Mouse (Mus musculus) heart, postnatal 10 days (tissue): ENCODE data around the gene Cyld. TPM values are rescaled to one million over a fixed set of nuclear protein-coding genes. Genes with fewer than 3 reads are reported as not detected.
"Not testable (repeated sequence)": the region's sequence is repeated elsewhere in the genome, so short reads cannot be mapped to it uniquely, and the experiment has no call there.

ENCODE experiments used
- DNase-seq, 2 experiments: peaks; one replicate each; pipeline ENCODE4 v3.0.0; 2021
- intact Hi-C: fragments of 180-260 bp; cut with DNase I; formaldehyde crosslinking; loops from one replicate; pipeline ENCODE4 v1.15.1; 2025
- total RNA-seq, 2 experiments: library from RNA; stranded (reverse); gene quantifications; 2 replicates each; pipeline ENCODE4 v1.2.3; 2021

Cyld gene
- 10 to 100 TPM; 19.8 to 22.0 TPM for total RNA-seq

- DNase-seq: peak; percentile 99
- intact Hi-C loops: loop anchor here (5.0 kb wide), 2 partner anchors 50 to 335 kb away; partner anchors contain the start of genes Brd7 and Nod2
These were observed at the start of gene Cyld for GRCm38 (mm10) chr8:88696721-88697641. Cyld (plus strand) TSS chr8:88697028.

- DNase-seq: no peak
- intact Hi-C loops: loop anchor here (5.0 kb wide), 1 partner anchor 49 kb away; the partner anchor contains the start of gene Cyld
These were observed 48.5 kb upstream of the Cyld start for GRCm38 (mm10) chr8:88648322-88648721.

DNA sequence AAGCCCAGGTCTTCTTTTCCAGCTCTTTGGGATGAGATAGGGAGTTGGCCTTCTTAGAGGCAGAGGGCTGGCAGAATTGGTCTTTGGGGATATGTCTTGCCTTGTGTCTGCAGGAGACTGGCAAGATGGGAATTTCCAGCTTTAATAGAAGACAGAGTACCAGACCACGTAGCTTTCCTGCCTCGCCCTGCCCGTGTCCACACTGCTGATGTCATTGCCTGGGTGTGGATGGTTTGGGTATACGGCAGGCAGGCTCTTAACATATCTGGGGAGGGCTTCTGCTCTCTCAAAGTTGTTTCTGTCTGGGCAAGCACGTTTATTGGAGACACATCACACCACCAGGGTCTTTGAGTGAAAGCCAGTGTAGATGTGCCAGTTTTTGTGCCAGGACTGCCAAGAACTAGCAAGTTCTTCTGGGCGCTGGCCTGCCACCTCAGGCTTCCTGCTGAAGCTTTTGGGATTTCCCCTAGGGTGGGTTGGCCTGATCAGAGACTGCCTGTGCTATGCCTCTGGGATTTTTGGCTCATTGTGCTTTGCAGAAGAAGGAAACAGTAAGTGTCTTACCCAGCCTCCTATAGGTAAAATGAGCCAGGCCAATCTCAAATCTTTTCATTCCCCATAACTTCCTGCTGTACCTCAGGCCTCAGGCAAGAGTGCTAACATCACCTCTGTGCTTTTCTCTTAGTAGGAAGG is 46.7 kb upstream of the Cyld start:
- intact Hi-C loops: no loop called here
- no peak for DNase-seq

DNA sequence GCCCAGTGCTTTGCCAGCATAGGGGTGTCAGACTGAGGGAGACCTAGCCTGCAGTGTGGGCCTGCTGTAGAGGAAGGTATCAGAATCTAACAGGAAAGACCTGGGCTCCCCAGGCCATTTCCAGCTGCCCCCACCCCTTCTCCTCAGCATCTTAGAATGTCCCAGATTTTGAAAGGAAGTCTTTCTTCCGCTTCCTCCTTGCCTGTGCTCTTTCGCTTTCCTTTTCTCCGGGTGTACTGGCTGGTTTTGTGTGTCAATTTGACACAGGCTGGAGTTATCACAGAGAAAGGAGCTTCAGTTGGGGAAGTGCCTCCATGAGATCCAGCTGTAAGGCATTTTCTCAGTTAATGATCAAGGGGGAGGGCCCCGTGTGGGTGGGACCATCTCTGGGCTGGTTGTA is 45.7 kb upstream of the Cyld start:
- intact Hi-C loops, DNase-seq: not testable (repeated sequence)

- intact Hi-C loops: no loop called here
These were observed 41.5 kb upstream of the Cyld start for GRCm38 (mm10) chr8:88655334-88655733.

GRCm38 (mm10) chr8:88659873-88660272 is 37.0 kb upstream of the Cyld start:
- intact Hi-C loops: no loop called here
- DNase-seq: no peak

More at GRCm38 (mm10) chr8:88655334-88655733, 41.5 kb upstream of the Cyld start:
- no peak for DNase-seq

GRCm38 (mm10) chr8:88662401-88662821 is 34.4 kb upstream of the Cyld start:
- DNase-seq: no peak
- intact Hi-C loops: no loop called here

- no peak for DNase-seq
- intact Hi-C loops: no loop called here
These were observed 32.7 kb upstream of the Cyld start for GRCm38 (mm10) chr8:88664121-88664520.

GRCm38 (mm10) chr8:88664947-88665346 is 31.9 kb upstream of the Cyld start:
- intact Hi-C loops: no loop called here
- DNase-seq: no peak

DNA sequence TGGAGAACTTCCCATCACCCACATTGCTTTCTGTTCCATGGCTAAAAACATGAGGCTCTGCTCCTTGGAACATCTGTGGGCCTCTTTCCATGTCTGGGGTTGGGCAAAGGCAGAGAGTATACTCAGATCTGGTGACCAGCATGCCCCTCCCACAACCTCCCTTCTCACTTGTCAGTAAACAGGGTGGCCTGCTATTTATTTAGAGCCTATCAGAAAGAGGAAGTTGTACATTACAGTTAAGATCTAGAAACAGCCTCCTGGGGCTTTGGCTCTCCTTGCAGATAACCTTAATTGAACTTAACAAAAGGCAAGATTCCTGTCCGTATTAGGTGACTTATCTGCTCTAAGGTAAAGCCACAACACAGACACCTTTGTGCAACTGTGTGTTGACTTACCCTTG is 30.4 kb upstream of the Cyld start:
- DNase-seq: peak in 1 of 2 experiments; percentile 28
- intact Hi-C loops: no loop called here

DNA sequence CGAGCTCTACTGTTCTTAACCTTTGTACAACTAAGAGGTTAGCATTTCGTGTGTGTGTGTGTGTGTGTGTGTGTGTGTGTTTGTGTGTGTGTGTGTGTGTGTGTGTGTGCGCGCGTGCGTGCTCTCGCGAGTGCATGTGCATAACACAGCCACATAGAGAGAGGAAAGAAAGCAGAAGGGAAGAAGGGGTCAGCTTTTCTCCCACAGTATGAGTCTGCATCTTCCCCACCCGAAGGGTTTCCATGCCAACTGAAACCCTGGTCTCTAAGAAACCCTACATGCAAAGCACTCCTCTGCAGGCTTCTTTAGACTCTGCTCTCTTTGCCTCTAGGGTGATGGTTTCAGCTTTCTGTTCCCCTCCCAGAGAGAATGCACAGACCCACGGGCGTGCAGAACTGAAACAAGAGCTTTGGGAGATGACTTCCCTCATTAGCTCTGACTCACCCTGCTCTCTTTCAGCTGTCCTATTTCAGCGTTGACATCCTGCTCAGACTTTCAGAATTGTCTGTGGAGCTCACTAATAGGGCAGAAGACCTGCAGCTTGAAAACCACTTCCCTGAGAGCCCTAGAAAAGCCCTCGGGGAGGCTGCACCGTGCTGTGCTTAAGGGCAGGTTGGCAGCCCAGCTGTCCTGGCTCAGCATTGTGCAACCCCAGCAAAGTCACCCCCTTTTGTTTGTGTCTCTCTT is 28.3 kb upstream of the Cyld start:
- intact Hi-C loops: no loop called here
- DNase-seq: peak in 1 of 2 experiments; percentile 30

DNA sequence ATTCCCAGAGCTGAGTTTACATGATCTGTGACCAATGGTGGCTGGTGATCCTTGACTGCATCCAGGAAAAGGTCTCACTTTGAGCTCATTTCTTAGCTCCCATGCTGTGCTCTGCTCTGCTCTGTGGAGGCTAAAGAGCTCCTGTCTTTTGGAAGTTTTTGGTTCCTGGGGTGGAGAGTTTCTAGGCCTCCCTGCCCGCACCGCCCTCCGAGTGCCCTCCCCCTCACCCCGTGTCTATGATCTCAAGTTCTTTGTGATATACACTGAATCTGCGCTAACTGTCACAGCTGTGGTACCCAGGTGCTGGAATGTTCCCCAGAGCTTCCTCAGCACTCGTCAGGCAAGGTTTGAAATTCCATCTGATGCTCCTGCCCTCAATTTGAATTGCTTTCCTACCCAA is 26.0 kb upstream of the Cyld start:
- intact Hi-C loops: no loop called here
- DNase-seq: no peak

DNA sequence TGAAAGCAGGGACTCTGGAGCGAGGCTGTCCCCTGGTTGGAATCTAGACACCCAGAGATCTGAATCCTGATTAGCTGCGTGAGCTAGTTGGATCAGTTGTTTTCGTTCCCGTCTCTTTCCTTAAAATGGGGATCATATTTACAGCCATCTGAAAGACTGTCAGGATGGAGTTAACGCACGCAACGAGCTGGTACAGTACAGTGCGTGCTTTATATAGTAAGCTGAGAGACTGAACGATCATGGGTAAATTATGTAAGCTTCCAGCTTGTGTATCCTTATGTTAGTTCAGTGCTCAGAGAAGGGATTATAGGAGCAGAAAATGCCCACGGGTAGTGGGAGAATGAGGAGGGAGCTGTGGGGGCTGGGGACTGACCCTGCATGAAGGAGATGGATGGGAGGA is 25.3 kb upstream of the Cyld start:
- DNase-seq: no peak
- intact Hi-C loops: no loop called here

GRCm38 (mm10) chr8:88673859-88674258 is 23.0 kb upstream of the Cyld start:
- DNase-seq: no peak
- intact Hi-C loops: no loop called here

GRCm38 (mm10) chr8:88675372-88676165 is 21.3 kb upstream of the Cyld start:
- intact Hi-C loops: no loop called here
- no peak for DNase-seq

- no peak for DNase-seq
- intact Hi-C loops: no loop called here
These were observed 19.8 kb upstream of the Cyld start for GRCm38 (mm10) chr8:88677071-88677470.

DNA sequence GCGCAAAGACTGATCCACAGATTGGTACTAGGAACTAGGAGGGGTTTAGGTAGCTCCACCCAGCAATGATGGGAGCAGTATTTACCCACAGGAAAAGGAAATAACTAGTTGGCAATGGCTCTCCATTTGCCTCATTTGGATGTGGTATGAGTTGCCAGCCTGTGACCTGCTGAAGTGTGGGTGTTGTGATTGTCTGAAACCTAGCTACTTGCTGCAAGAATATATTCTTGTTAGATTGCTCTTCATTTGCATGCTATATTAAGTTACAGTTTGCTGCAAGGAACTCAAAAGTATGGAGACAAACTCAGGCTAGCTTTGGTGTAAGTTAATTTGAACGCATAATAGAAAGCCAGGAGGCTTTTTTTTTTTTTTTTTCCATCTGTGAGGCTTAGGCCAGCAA is 16.3 kb upstream of the Cyld start:
- intact Hi-C loops: no loop called here
- DNase-seq: no peak

GRCm38 (mm10) chr8:88681046-88681445 is 15.8 kb upstream of the Cyld start:
- intact Hi-C loops: no loop called here
- no peak for DNase-seq

DNA sequence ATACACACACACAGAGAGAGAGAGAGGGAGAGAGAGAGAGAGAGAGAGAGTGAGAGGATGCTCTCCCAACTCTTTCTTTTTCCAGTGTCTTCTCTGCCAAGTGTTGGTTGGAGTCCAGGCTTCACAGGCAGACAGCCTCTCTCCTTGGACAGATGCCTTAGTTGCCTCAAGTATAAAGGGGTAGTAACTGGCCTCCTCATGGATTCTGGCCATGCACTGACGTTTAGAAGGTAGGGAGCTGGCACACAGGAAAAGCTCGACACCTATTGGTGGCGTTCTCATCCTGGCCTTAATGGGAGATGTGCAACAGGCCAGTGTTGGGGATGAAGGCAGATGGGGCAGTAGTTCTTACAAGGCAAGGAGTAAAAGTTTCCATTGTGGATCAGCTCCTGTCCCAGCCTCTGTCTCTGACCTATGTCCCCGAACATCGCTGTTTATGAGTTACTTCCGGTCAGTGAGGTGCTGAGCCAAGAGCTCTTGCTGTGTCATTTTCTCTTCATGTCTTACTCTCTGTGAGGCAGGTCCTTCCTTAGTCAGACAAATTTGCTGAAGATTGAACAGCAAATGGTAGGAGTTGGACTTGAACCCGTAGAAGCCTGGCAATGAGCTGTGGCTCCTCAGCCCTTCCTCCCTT is 13.1 kb upstream of the Cyld start:
- intact Hi-C loops: no loop called here
- DNase-seq: peak in 1 of 2 experiments; percentile 27
